Mouse (Mus musculus) hindlimb bud, embryonic 11.5 days (tissue): ENCODE data around the gene Dnah8.
"Not testable (repeated sequence)": the region's sequence is repeated elsewhere in the genome, so short reads cannot be mapped to it uniquely, and the experiment has no call there.

Source experiments
- DNase-seq: peaks from one replicate; pipeline ENCODE4 v3.0.0-alpha.2; 2012; ENCODE audit warnings: low read depth, low spot score; ENCODE audit errors: extremely low spot score

Gene Dnah8

DNA sequence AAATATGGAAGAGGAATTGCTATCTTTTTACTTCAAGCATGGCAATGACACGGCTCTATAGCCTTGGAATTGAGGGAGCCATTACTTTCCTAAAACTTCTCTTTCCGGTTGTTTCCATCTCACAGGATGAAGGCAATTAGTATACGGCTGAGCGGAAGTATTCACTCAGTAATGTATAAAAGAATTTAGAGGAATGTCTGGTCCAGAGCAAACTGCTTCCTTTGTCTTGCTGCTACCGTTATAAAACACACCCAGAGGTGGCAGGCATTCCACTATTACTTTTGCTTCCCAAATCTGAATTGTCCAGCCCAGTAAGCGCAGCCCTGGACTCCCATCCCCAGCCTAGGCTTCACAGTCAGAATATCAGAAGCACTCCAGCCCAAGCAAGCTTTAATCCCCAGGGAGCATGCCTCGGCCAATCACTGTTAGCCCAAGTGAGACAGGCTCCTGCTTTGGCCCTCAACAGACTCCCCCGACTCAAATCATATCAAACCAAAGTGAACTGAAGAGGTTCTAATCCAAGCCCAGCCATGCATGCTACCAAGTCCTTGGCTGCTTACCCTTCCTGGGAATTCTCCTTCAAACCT, 16.2 kb upstream of the Dnah8 start:
- no peak for DNase-seq

DNA sequence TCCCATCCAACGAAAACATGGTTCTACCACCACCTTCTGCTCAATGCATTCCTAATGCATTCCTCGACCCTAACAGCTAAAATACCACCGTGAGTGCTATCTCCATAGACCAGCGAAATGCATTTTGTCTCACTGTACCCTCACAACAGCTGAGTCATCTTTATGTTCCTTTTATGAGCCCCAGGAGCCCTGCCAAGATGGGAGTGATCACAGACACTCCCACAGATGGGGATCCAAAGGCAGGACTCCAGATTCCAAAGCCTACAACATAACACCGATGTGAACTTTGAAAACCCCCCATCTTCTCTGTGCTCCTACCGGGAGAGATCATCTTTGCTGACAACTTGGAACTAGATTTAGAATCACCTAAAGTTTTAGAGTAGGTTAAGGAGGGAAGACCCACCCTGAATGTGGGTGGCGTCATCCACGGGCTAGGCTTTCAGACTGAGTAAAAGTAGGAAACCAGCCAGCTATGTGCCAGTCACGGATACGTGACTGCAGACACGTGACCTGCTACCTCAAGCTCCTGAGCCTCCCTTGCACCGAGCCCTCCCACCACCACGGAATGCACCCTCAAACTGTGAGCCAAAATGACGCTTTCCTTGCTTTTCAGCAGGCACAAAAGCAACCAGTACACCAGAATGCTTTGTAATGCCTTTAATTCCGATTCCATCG, 14.7 kb upstream of the Dnah8 start:
- no peak for DNase-seq

DNA sequence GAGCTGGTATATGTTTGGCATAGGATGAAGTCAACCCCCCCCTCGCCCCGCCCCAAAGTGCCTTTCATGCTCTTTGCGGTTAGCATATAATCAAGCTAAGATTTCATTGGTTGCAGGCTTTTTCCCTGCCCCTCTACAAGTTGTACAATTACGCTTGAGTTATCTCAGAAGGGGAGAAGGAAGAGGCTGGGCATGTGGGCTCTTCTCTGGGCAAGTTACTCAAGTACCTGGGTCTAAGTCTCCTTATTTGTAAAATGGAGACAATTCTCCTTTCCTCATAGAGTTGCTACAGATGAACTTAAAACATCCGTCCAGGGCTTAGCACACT, 14.2 kb upstream of the Dnah8 start:
- DNase-seq: no peak

DNA sequence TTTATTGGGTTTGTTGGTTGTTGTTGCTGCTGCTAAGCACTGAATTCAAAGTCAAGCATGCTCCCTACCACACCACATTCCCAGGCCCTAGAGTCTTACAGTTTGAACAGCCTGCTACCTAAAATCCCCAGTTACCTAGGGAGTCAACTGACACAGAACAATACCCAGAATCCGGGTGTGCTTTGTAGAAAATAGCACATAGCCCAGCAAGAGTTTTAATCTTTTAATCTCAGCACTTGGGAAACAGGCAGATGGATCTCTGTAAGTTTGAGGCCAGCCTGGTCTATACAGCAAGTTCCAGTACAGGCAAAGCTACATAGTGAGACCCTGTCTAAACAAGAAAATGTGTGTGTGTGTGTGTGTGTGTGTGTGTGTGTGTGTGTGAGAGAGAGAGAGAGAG, 13.4 kb upstream of the Dnah8 start:
- no peak for DNase-seq

DNA sequence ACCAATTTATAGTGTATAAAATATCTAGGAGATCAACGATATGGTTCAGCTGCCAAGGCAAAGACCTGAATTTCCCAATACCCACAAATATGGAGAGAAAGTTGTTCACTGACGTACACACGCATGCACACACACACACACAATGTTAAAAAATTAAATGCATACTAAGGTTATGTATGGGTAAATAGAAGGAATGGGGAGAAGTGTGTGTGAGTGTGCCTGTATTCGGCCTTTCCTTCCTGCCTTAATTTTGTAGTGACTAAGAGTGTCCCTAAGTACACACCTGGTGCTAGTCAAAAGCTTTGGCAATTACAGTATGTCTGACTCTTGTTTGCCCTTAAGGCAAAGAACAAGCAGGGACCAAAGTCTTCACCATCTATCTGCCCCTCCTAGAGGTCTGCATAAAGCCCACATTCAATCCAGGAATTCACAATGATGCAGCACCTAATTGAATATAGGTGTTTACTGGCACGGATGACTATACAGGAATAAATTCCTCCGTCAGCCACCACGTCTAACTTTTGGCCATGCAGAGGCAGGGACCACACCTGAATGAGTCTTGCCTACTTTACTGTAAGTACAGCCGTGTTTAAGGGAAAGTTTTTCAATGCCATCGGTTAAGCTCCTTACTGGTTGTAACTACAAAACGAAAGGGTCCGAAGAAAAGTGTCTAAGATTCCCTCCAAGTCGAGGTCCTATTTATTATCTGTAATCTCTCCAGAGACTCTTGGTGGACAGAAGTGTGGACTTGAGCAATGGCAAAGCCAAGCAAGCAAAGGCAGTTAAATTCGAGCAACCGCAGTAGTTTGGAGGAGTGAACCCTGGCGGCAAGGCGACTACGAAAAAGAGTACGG, 12.7 kb upstream of the Dnah8 start:
- no peak for DNase-seq

DNA sequence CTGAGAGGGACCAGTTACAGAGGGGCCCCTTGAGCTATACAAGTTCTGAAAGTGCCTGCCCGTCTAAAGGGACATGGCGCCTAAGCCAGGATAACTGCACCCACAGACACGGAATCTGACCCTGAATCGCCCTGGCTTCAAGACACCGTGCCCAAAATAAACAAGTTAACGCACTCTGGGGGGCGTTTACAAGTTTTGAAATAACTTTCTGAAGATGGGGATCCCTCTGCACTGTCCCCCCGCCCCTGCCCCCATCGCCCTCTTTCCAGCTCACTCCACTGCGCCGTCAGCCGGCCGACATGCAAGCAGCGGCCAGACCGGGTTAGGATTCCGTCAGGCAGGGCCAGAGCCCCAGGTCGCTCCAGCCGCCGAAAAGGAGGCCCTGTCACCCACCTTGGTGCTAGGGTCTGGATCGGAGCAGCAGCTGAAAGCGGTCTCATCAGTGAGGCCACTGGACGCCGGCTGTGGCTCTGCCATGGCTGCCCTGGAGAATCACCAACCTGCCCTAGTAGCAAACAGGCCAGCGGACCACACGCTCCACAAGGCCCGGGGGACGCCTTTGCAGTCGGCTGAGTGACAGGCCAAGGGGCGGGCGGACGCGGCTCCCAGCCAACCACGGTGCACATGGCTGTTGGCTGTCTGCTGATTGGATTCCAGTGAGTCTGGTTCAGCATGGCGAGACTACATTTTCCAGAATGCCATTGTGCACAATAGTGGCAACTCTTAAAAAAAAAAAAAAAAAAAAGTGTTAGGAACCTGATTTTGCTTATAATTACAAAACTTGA, 11.9 kb upstream of the Dnah8 start:
- peak; percentile 87 for DNase-seq

DNA sequence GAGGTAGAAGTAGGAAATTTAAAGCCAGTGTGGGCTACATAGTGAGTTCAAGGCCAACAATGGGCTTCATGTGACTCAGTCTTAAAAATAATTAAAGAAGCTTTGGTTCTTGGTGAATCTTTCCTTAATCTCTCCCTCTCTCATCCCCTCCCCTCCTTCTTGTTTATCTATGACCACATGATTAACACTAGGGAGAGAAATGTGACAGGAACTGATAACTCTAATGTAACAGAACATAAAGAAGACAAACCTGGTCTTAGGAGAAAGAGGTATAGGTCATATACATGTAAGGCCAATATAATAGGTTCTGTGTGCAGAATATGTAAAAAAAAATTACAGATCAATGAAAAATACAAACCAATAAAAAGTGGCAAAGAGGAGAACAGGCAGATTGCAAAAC, 10.8 kb upstream of the Dnah8 start:
- DNase-seq: no peak

DNA sequence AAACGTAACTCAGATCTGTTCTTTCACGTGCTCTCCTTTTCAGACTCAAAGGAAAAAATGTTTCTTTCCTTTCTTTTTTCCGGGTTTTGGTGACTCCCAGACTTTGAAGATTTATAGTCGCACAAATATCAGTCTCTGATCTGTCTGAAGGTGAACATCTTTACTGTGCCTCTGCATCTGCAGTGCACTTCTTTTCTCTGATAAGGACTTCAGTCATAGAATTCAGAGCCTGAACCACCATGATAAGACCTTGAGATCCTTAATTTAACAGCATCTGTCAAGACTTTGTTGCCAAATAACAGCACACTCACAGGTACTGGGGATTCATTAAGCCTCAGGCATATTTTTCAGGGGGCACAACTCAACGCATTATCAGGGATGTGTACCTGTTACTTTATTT, 8.0 kb upstream of the Dnah8 start:
- no peak for DNase-seq

DNA sequence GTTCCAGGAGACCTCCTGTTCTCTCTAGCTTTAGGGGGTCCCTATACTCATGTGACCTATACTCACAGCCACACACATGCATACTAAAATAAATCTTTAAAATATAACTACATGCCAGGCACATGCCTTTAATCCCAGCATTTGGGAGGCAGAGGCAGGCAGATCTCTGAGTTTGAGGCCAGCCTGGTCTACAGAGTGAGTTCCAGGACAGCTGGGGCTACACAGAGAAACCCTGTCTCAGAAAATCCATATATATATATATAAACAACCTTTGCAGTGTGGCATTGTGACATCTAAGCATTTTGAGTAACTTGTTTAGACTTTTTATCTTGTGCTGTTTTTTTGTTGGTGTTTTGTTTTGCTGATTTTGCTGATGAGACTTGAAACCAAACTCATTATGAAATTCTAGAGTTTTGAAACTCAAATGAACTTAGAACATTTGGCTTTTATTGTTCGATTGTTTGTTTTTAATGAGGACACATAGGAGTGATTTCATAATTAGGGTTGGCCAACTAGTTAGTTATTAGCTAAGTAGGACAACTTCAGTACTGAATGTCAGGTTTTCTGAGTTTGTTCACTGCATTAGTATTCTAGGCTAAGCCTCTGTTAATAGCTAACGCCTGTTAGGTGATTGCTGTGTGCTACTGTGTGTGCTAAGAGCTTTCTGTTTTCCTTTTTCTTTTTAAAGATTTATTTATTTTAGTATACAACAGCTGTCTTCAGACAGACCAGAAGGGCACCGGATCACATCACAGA, 5.8 kb upstream of the Dnah8 start:
- DNase-seq: no peak

DNA sequence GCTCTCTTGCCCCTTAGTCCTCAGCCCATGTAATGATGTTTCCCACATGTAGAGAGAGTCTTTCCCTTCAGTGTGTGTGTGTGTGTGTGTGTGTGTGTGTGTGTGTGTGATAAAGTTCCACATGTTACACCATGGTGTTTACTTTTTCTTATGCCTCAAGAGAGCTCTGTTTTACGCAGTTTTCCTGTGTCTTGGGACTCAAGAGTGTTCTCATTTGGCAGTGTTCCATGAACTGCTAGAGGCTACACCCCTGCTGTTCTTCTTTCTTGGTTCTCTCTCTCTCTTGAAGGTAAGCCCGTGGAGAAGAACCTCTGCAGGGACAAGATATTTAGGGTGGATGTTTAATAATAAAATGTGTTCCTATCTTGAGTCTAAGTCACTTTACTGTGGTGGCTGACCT, 5.0 kb upstream of the Dnah8 start:
- no peak for DNase-seq

DNA sequence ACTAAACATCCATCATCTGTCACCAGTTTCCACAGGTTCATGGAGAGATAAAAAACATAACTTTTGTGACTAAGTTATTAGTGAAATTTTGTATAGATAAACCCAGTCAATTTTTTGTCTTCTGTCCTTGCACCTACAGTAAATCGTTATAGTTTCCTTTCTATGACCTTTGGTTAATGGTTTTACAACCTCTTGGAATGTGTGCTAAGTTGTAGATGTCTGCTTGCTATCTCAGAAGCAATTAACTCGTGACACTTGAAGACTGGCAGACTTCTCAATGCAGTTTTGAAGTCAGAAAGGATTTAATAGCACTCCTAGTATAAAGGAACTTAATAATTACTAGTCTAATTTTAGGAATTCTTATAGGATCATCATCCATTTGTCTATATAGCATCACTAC, 3.6 kb upstream of the Dnah8 start:
- no peak for DNase-seq

DNA sequence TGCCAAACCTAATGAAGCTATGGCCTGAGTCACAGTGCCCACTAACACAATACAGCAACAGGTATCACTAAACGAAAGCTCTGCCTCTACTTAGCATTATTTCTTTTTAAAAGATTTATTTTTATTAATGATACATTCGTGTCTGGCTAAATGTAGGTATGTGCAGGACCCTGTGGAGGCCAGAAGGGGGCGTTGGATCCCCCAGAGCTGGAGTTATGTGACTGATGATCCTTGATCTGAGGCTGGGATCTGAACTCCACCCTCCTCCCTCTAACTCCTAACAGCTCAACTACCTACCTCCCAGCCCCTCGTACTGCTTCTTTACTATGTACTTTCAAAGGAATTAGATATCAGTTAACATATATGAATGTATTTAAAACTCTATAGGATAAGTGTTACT, 2.7 kb upstream of the Dnah8 start:
- DNase-seq: no peak

DNA sequence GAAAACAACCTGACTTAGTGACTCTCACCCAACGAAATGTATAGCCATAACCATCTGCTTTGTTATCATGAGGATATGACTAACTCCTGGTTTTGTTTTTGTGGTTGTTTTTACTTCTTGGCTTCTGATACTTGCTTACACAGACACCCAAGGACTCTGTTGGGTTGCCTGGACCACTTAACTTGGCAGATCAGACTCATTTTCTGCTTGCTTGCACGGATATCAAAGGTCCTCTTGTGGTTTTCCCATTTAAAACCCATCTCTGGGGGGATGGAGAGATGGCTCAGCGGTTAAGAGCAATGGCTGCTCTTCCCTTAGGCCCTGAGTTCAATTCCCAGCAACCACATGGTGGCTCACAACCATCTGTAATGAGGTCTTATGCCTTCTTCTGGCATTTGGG, 954 bp upstream of the Dnah8 start:
- no peak for DNase-seq

DNA sequence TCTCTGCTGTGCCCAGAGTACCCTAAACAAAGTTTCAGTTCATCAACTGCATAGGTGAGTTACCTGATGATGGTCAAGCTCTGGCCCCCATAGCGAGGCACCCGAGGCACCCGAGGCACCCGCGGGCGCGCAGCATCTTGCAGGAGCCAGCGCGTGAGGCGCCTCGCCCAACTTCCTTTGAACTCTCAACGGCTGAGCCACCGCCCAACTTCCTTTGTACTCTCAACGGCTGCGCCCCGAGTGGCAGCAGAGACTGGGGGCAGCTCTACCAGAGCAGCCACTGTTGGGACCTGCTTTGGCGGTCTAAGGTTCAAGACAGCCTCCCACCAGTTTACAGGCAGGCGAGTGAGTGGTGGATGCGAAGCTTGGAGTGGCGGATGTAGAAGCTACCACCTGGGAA, 2.6 kb downstream of the Dnah8 start, which contains the start of gene Glo1:
Gene Glo1, minus strand, starts transcription at position 153 of the 400 bp plus-strand sequence.
- DNase-seq: not testable (repeated sequence)

DNA sequence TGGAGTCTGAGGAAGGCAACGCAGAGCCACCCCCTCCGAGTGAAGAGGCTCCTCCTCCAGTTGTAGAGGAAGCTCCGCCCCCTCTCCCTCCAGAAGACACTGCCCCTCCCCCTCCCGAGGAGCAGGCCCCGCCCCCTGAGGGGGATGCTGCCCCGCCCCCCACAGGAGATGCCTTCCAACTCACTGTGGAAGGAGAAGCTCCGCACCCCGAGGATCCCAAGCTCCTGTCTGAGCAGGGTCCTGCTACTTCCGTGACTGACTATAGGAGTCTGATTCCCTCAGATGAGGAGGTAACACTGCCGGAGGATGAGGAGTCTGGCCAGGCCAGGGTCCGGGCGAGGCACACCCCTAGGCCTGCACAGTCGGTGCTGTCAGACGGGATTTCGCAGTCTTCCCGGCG, 11.2 kb downstream of the Dnah8 start:
- DNase-seq: no peak

DNA sequence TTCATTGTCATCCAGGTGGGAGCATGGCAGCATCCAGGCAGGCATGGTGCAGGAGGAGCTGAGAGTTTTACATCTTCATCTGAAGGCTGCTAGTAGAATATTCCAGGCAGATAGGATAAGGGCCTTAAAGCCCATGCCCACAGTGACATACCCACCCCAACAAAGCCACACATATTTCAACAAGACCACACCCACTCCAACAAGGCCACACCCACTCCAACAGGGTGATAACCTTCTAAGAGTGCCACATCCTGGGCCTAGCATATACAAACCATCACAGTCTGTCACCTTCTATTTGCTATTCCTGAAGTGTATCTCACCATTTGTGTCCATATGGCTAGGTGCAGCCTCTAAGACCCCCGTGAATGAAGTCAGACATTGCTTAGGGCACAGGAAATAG, 13.6 kb downstream of the Dnah8 start:
- DNase-seq: no peak

DNA sequence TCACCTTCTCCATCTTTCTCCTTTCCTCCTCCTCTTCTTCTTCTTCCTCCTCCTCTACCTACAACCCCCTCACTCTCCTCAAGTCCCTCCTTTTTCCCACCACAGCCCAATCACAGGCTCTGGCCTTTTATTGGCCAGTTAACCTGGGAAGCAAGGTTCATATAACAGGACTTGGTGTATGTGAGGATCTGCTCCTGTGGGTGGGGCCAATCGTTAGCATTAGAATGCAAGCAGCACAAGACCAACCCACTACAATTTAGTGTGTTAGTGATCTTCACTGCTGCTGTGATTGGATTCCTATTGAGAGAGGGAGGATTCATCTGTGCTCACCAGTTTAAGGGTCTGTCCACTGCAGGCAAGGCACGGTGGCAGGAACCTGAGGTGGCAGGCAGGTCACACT, 14.8 kb downstream of the Dnah8 start:
- no peak for DNase-seq

DNA sequence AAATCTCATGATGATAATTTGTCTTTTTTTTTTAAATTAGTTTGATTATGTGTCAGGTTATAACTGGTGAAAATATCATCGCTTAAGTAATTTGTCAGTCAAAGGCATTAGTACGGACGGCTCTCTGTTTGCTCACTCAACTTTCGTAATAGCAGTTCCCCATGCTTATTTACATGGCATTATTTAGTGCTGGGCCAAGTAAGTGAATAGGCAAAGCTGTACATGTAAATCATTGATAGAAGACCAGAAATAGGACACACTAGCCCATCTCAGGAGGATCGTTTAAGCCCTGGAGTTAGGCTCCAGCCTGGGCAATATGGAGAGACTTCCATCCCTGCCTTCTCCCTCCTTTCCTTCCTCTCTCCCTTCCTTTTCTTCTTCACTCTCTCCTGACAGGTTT, 16.7 kb downstream of the Dnah8 start:
- no peak for DNase-seq

DNA sequence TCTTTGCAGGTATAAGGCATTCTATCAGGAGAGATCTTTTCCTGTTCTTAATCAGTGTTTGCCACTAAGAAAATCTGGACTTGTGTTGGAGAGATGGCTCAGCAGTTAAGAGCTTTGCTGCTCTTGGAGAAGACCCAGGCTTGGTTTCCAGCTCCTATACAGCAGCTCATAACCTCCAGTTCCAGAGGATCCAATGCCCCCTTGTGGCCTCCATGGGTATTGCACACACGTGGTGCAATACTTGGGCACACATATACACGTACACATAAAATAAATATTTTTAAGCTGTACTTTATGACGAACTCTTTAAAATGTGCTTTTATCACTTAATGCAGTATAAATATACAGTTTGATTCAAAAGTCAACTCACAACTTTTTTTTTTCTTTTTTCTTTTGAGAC, 24.6 kb downstream of the Dnah8 start:
- no peak for DNase-seq

DNA sequence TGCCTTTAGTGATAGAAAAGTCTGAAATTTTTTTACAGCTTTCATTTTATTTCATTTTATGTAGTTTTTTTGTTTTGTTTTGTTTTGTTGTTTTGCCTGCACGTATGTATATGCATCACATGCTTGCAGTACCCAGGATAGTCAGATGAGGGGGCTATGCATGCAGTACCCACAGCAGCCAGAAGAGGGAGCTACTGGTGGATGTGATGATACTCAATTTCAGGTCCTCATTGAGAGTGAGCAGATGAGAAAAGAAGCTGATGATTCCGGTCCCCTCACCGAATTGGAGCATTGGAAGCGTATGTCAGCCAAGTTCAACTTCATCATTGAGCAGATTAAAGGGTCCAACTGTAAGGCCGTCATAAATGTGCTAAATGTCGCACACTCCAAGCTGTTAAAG, 28.9 kb downstream of the Dnah8 start:
- DNase-seq: no peak
